Mouse (Mus musculus): Measurements from ENCODE around the gene Zfp428. TPM values are rescaled to one million over a fixed set of nuclear protein-coding genes. Genes with fewer than 3 reads are reported as not detected.

Zfp428 gene
- polyA plus RNA-seq, 1 experiment from 2014 or later = 160 TPM

DNA sequence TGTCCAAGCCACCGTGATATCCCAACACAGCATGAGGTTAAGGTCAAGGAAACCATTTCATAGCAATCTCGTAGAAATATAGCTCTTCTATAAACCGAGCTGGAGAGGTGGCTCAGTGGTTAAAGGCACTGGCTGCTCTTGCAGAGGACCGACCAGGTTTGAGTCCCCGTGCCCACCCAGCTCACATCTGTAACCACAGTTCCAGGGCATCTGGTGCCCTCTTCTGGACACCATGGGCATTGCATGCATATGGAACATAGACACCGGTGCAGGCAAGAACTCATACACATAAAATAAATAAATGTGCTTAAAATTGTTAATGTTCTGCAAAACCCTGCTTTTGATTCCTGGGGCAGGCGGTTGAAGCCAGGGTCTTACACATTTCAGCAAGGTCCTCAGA is 33.9 kb upstream of the Zfp428 start:
- no peak for ATAC-seq (ENCODE audit: low FRiP score)
- no peak overlapping the region for H3K27ac ChIP-seq
- H3K4me3 ChIP-seq = no peak overlapping the region
- H3K9me3 ChIP-seq (replicated peaks) = no peaks in the 10 kb centered on the region
- peaks cover 4% of the 10 kb centered on the region; the same call in 1 of the 2 replicates for H3K27me3 ChIP-seq
- H3K9ac ChIP-seq = no peak overlapping the region
- no peaks in the 10 kb centered on the region for H3K36me3 ChIP-seq
- WGBS = 79% methylated on average over 7 of the region's 7 CpGs
- H3K4me1 ChIP-seq = 0 out of 2 replicates have a peak, but pooled peaks cover 4% of the 10 kb centered on the region
- no peak overlapping the region for H3K4me2 ChIP-seq (replicated peaks)

DNA sequence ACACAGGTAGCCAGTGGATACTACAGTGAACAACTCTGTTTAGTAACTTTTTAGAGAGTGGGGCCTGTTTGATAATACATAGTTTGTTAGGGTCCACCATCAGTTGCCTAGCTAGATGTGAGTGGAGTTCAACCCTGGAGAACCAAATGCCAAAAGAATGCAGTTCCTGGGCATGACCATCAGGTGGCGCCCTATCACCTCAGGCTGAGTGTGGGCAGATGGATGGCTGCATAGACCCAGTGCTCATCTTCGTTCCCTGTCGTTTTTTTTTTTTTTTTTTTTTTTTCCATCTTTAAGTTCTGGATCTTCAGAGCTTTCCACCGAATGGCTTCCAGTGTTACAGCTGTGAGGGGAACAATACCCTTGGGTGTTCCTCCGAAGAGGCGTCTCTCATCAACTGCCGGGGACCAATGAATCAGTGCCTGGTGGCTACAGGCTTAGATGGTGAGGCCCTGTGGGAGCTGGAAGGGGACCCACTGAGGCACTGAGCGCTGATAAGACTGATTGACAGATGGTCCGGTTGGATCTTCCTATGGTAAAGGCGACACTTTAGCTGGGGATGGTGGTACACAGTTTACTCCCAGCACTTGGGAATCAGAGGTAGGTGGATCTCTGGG is 32.8 kb upstream of the Zfp428 start:
- Histone ChIP-seq H3K27me3 (peaks cover 4% of the 10 kb centered on the region; the same call in 1 of the 2 replicates), H3K9me3 (replicated peaks) (no peaks in the 10 kb centered on the region), H3K27ac (no peak overlapping the region), H3K4me2 (replicated peaks) (no peak overlapping the region), H3K36me3 (no peaks in the 10 kb centered on the region), H3K4me3 (no peak overlapping the region), H3K4me1 (0 out of 2 replicates have a peak, but pooled peaks cover 4% of the 10 kb centered on the region), H3K9ac (no peak overlapping the region)
- WGBS = 39% methylated on average over 10 of the region's 10 CpGs
- no peak for ATAC-seq (ENCODE audit: low FRiP score)

DNA sequence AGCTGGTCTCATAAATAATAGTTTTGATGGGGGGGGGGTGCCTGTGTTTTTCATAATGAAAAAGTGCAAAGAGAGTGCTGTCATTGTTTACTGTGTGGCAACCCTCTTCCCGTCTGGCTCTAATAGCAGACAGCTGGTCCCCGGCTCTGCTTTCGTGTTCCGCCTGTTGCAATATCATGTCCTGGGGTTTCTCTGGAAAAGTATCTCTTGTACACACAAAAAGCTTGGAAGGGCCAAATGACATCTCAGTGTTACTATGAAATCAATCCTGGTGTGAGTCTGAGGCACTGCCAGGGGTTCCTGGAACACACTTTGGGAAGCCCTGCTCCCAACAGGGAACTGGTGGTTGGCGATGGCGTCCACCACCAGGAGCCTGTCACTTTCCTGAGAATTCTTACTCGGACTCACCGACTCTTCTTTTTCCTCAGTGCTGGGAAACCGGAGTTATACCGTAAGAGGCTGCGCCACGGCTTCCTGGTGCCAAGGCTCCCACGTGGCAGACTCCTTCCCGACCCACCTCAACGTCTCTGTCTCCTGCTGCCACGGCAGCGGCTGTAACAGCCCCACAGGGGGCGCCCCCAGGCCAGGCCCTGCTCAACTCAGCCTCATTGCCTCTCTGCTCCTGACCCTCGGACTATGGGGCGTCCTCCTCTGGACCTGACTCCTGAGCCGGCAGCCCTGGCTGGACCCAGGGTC is 31.8 kb upstream of the Zfp428 start:
- no peak overlapping the region for H3K27ac ChIP-seq
- H3K4me1 ChIP-seq = peaks cover 10% of the 10 kb centered on the region; the same call in 1 of the 2 replicates
- 34% methylated on average over 21 of the region's 21 CpGs for WGBS
- ATAC-seq (ENCODE audit: low FRiP score) = no peak
- H3K36me3 ChIP-seq = no peaks in the 10 kb centered on the region
- no peak overlapping the region for H3K4me3 ChIP-seq
- no peak overlapping the region; the same call in 1 of the 2 replicates for H3K4me2 ChIP-seq (replicated peaks)
- no peak overlapping the region for H3K9ac ChIP-seq
- H3K27me3 ChIP-seq = peaks cover 4% of the 10 kb centered on the region; the same call in 1 of the 2 replicates
- H3K9me3 ChIP-seq (replicated peaks) = no peaks in the 10 kb centered on the region

DNA sequence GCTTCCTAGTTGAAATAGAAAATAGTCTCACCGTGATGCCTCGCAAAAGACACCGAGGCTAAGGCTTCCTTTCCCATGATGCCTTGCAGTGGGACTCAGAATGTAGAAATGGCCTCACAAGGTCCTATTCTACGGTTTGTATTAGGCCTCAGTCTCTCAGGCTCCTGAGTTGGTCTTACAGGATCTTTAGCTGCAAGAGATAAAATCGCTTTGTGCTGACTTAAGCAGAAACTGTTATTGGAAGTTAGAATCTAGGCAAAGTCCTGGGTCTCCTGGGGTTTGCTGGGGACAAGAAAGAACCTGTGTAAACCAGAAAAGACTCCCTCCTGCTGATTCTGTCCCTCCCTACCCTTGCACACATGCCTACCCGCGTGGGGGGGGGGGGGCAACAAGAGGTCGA is 30.5 kb upstream of the Zfp428 start:
- Histone ChIP-seq H3K27ac (no peak overlapping the region), H3K4me3 (no peak overlapping the region), H3K9ac (no peak overlapping the region), H3K9me3 (replicated peaks) (no peaks in the 10 kb centered on the region), H3K4me2 (replicated peaks) (no peak overlapping the region), H3K27me3 (peaks cover 4% of the 10 kb centered on the region; the same call in 1 of the 2 replicates), H3K4me1 (peaks cover 23% of the 10 kb centered on the region), H3K36me3 (no peaks in the 10 kb centered on the region)
- 76% methylated on average over 8 of the region's 8 CpGs for WGBS
- ATAC-seq (ENCODE audit: low FRiP score) = no peak

DNA sequence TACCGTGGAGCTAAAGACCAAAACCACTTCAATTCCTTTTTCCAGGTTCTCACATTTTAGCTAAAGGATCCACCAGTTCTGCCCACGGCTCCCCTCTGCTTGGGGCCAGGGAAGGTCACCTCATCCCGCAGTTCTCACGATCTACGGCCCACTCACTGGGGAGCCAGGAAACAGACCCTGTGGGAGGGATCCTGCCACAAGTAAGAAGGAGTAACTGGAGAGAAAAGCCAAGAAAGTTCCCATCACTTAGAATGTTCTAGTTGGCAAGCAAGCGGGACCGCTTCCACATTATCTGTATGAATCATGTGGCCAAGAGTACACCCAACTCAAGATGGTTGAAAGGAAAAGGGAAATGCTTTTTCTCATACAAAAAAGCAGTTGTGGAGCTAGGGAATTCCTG is 29.9 kb upstream of the Zfp428 start:
- 82% methylated on average over 7 of the region's 7 CpGs for WGBS
- no peak for ATAC-seq (ENCODE audit: low FRiP score)
- peaks cover 4% of the 10 kb centered on the region; the same call in 1 of the 2 replicates for H3K27me3 ChIP-seq

DNA sequence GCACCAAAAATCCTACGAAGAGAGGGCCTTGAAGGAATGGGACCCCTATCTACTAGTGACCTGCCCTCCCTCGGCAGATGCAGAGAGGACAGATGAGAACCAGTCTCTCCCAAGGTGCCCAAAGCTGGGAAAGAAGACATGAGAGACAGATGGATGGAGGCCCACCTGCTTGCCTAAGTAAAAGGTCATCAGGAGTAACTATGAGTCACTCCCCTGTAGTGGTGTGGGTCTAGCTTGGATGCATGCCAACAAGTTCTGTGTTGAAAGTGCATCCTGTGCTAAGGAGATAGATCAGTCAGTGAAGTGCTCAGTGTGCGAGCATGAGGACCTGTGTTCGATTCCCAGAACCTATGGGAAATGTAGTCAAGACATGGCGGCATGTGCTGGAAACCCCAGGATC is 27.9 kb upstream of the Zfp428 start:
- Histone ChIP-seq H3K9ac (no peak overlapping the region), H3K27ac (no peak overlapping the region), H3K36me3 (no peaks in the 10 kb centered on the region), H3K4me2 (replicated peaks) (no peak overlapping the region), H3K27me3 (peaks cover 4% of the 10 kb centered on the region; the same call in 1 of the 2 replicates), H3K4me1 (peaks cover 37% of the 10 kb centered on the region), H3K9me3 (replicated peaks) (no peaks in the 10 kb centered on the region), H3K4me3 (no peak overlapping the region)
- 86% methylated on average over 5 of the region's 5 CpGs for WGBS
- no peak for ATAC-seq (ENCODE audit: low FRiP score)

More for the DNA sequence above, 29.9 kb upstream of the Zfp428 start:
- Histone ChIP-seq H3K27ac (no peak overlapping the region), H3K9ac (no peak overlapping the region), H3K4me3 (no peak overlapping the region), H3K4me2 (replicated peaks) (no peak overlapping the region), H3K4me1 (peaks cover 25% of the 10 kb centered on the region), H3K9me3 (replicated peaks) (no peaks in the 10 kb centered on the region), H3K36me3 (no peaks in the 10 kb centered on the region)

DNA sequence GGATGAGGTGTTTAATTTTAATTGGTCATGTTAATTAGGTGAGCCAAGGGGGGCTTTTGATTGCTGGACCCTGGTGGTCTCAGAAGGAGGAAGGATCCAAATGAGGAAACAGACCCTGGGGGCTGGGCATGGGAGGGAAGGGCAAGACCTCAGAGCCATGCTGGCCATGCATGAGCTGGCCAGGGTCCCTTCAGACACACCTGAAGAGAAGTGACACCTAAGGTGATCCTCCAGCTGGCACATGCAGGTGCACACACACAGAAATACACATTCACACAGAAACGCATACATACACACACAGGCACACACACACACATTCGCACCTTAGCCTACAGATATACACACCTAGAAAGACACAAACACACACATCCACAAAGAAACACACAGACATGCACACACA is 27.1 kb upstream of the Zfp428 start:
- H3K27me3 ChIP-seq = peaks cover 4% of the 10 kb centered on the region; the same call in 1 of the 2 replicates
- peaks cover 44% of the 10 kb centered on the region for H3K4me1 ChIP-seq
- WGBS = 88% methylated on average over 2 of the region's 2 CpGs
- H3K36me3 ChIP-seq = no peaks in the 10 kb centered on the region
- H3K27ac ChIP-seq = no peak overlapping the region
- H3K4me2 ChIP-seq (replicated peaks) = peak overlapping the region; percentile 81; the same call in 1 of the 2 replicates
- ATAC-seq (ENCODE audit: low FRiP score) = no peak
- H3K9me3 ChIP-seq (replicated peaks) = no peaks in the 10 kb centered on the region
- H3K4me3 ChIP-seq = no peak overlapping the region
- H3K9ac ChIP-seq = no peak overlapping the region

DNA sequence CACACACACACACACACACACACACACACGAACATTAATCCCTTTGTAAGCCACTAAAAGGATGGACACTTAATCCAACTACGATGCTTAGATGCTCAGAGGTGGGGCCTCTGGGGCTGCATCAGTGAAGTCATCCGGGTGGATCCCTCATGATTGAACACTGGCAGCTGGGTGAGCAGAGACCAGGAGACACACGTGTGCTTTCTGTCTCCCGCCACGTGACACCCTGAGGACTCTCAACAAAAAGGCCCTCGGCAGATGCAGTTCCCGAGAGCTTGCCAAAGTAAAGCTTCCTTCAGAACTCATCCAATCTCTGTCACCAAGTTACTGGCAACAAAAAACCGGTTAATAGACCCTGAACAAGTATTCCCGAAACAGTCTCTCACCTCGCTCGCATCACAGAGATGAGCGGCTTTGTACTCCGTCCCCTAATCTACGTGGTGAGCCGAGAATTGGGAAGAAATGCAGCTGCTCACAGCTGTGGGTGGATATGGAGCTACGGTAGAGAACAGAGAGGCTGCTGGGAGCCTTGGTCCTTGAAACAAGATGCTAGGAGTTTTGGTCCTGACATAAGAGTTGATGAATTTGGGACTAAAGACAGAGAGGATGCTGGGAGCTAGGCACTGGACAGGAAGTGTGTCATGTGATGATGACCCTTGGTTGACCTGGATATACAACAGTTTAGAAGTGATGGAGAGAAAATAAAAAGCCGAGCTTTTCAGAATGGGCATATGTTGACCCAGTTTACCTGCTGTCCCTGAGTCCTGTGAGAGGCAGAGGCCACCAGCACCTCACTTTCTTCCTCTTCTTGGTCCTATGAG is 26.5 kb upstream of the Zfp428 start:
- peak overlapping the region; percentile 78; the same call in 1 of the 2 replicates for H3K4me3 ChIP-seq
- 0 out of 2 replicates have a peak overlapping the region, but pooled peaks have one; percentile 30 for H3K27ac ChIP-seq
- peak overlapping the region; percentile 81 for H3K4me2 ChIP-seq (replicated peaks)
- peaks cover 47% of the 10 kb centered on the region for H3K4me1 ChIP-seq
- no peaks in the 10 kb centered on the region for H3K36me3 ChIP-seq
- H3K9me3 ChIP-seq (replicated peaks) = no peaks in the 10 kb centered on the region
- no peak overlapping the region for H3K9ac ChIP-seq
- 59% methylated on average over 18 of the region's 18 CpGs for WGBS
- H3K27me3 ChIP-seq = peaks cover under 1% of the 10 kb centered on the region; the same call in 1 of the 2 replicates
- ATAC-seq (ENCODE audit: low FRiP score) = no peak

DNA sequence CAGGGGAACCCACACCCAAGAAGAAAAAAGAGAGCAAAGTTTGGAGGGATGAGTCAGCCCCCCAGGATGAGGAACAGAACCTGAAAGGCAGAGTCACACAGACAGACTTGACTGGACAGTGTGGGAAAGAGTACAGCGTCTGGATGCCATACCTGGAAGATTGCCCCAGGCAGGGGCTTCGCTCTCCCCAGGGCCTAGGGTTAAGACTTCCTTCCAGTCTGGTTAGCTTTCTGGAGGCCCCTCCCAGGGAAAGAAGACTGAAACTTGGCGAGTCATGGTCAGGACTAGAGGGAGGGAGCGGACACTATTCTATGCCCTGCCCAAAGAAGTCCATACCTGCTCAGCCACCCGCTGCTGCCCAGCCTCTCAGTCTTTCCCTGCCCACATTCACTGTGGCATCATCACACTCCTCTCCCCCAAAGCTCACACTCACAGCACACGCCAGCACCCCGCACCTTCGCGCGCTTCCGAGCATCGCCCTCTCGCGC is 25.8 kb upstream of the Zfp428 start:
- Histone ChIP-seq H3K4me3 (peak overlapping the region; percentile 78), H3K4me1 (peaks cover 54% of the 10 kb centered on the region), H3K27me3 (no peaks in the 10 kb centered on the region), H3K36me3 (no peaks in the 10 kb centered on the region), H3K4me2 (replicated peaks) (peak overlapping the region; percentile 81), H3K9me3 (replicated peaks) (no peaks in the 10 kb centered on the region), H3K27ac (peak overlapping the region; percentile 83), H3K9ac (peak overlapping the region; percentile 97)
- 13% methylated on average over 14 of the region's 14 CpGs for WGBS
- ATAC-seq (ENCODE audit: low FRiP score) = peak; percentile 33

DNA sequence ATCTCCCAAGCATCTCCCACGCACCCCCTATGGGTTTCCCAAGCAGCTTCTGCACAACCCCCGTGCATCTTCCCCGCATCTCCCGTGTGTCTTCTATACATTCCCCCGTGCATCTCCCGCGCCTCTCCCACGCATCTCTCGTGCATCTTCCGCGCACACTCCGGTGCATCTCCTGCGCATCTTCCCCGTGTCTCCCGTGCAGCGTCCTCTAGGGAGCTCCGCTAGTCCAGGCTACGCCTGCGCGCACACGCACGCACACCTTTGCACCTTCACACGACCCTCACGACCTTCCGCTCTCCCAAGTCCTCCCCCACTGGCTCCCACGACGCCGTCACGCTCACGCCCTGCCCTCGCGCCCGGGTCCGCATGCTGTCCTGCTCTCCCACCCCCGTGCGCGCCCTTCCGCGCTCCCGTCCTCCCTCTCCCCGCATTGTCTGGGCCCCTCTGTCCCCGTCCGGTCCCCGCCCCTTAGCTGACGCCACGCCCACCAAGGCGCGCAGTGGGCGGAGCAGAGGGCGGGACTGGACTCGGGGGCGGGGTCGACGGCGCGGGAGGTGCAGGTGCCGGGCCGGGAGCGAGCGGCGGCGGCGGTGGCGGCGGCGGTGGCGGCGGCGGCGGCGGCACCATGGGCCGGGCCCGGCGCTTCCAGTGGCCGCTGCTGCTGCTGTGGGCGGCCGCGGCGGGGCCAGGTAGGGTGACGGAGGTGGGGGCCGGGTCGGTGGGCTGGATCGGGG is 25.2 kb upstream of the Zfp428 start, which contains the start of gene Cadm4:
Gene Cadm4, plus strand, starts transcription at position 550 of the 734 bp plus-strand sequence.
- Histone ChIP-seq H3K36me3 (no peaks in the 10 kb centered on the region), H3K9me3 (replicated peaks) (no peaks in the 10 kb centered on the region), H3K4me1 (peaks cover 60% of the 10 kb centered on the region), H3K4me3 (peak within 1 kb of the TSS; percentile 78), H3K4me2 (replicated peaks) (peak within 1 kb of the TSS; percentile 81), H3K9ac (peak within 1 kb of the TSS; percentile 97), H3K27me3 (no peaks in the 10 kb centered on the region), H3K27ac (peak within 1 kb of the TSS; percentile 83)
- 1% methylated on average over 70 of the region's 83 CpGs for WGBS
- peak; percentile 85 for ATAC-seq (ENCODE audit: low FRiP score)

DNA sequence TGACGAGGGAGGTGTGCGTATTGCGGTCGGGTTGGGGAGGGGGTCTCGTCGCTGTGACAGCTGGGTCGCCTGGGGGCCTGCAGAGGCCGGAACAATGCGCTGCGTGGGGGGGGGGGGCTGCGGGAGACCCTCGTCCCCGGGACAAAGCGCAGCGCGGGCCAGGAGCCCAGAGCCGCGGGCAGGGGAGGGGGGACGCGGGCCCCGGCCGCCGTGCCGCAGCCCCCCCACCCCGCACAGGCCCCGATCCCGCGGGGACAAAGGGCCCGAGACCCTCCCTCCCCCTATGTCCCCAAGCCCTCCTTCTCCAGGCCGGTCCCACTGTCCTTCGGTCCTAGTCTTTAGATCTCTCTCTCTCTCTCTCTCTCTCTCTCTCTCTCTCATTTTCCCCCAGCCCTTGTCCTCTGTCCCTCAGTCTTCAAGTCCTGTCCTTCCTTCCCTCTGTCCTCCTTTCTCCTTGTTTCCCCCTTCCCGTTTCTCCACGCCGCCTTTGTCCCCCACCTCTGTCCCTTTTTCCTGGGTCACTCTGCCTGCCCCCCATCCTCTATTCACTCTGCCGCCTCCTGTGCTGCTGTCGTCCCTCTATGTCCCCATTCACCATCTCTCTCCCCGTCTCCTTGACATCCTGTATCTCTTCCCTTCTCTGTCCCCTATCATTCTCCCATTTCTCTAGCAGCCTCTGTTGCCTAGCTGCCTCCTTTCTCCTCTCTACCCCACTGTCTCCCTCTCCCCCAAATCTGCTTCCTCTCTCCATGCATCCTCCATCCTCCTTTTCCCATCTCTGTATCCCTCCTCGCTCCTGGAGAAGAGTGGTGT is 24.4 kb upstream of the Zfp428 start:
- 5% methylated on average over 15 of the region's 38 CpGs for WGBS
- Histone ChIP-seq H3K4me3 (peak overlapping the region; percentile 78), H3K27me3 (no peaks in the 10 kb centered on the region), H3K9me3 (replicated peaks) (no peaks in the 10 kb centered on the region), H3K36me3 (no peaks in the 10 kb centered on the region), H3K4me2 (replicated peaks) (peak overlapping the region; percentile 81), H3K4me1 (peaks cover 68% of the 10 kb centered on the region), H3K9ac (peak overlapping the region; percentile 97), H3K27ac (peak overlapping the region; percentile 83)
- peak; percentile 37 for ATAC-seq (ENCODE audit: low FRiP score)

Data from hindbrain, embryonic 12.5 days (tissue).